Mouse (Mus musculus): ENCODE measurements at regions not wholly inside any gene's neighbourhood (a gene's known extent, or its start where the extent isn't known, plus 50 kb on each side); places are given as distances from the start of the nearest gene placed in this dataset.

DNA sequence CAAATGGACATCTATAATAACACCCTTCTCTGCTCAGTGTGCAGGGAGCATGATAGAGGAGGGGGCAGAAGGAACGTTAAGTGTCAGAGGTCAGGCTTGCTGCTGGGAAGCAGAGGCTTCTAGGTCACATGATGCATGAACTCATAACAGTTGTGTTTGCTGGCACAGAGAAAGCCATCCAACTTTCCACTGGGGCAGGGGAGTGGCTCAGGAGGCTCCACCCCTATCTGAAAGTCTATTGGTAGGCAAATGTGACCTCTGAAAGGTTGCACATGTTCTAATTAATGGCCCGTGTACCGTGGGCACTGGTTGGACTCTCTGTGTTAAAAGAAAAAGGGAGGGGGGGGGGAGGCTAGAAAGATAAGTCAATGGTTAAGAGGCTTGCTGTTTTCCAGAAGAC lies 224.6 kb downstream of the Slc16a7 start:
- ATAC-seq (replicated peaks; ENCODE audit: poor library complexity, severe bottlenecking) = no peak

DNA sequence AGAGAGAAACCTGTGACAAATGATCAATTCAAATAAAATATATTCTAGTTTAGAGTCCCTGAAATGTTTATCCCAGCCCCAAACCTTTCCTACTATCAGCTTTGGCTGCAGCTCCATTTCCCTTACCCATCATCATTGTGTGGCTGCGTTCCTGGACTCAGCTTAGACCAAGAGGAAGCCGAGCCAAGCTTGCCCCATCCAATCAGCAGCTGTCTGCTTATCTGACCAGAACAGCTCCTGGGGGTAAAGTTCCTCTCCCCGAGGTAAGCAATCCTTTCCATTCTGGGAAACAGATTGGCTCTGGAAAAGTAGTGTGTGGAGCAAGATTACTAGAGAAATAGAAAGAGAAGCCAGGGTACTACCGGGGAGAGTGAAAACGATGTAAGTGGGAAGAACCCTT lies 228.2 kb downstream of the Slc16a7 start:
- ATAC-seq (replicated peaks; ENCODE audit: poor library complexity, severe bottlenecking) = no peak

DNA sequence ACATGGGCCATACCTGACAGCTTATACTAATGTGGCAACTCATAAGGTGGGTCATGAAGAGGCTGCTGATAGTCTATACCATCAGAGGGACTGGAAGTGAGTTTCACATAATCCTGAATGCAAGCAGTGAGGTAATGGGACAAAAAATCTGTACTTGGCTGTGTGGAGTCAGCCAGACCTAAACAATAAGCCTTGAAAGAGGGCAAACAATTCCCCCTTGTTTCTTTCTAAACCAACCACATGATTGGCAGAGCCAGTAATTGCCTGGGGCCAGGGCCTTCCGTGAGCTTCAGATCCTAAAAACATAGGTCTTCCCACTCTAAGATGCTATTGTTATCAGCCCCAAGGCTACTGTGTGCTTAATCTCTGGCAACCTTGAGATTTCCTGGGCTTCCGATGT lies 240.5 kb downstream of the Slc16a7 start:
- no peak for ATAC-seq (replicated peaks; ENCODE audit: poor library complexity, severe bottlenecking)

DNA sequence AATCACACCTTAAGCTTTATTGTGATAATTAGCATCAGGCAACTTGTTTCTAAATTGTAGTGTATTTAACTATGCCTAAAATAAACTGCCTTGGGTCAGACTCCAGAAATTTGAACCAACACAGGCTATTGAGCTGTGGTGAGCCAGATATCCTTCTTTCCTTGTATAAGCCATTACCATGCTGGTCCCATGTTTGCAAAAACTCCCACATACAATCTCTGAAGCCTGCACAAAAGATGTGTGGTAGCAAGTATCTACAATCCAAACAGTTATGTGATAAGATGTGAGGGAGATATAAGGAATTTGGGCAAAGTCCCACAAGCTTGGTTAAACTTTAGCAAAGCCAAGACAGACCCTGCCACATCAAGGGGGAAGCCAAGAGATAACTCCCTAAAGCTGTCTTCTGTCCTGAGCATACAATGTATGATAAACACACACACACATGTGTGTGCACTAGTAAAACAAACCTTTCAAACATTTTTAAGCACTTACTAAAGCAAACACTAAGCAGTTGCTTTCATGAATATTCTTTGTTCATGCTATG lies 242.0 kb downstream of the Slc16a7 start:
- ATAC-seq (replicated peaks; ENCODE audit: poor library complexity, severe bottlenecking) = no peak

DNA sequence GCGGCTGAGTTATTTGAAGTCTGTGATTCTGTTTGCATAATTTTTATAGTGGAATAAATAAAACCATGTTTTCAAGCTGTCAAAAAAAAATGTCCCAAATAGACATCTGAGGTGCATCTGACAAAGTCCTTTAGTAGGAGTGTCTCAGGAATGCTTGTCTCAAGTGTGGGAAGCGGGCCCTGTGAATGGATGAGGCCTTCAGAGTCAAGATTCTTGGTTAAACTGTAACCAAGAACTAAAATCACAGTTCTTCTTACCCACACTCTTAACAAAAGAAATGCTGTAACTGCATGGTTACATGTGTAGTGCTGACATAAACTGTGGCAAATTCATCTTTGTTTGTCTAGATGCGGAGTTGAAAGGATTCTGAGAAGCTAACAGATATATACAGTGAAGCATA lies 242.9 kb downstream of the Slc16a7 start:
- no peak for ATAC-seq (replicated peaks; ENCODE audit: poor library complexity, severe bottlenecking)

DNA sequence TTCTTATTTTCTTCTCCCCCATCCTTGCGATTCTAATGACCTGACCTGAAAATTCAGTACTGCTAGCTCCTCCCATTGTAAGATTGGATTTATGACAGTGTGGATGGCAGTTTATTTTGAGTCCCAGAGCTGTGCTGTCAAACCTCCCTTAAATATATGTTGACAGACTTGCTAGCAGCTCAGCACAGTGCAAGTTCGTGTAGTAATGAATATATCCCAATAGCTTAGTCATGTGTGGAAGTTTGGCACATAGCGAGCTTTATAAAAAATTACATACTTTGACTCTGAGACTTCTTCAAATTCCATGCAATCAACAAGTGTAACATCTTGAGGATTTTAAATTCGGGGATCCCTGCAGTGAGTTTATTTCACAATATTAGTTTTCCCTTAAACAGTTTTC lies 243.5 kb downstream of the Slc16a7 start:
- ATAC-seq (replicated peaks; ENCODE audit: poor library complexity, severe bottlenecking) = no peak

DNA sequence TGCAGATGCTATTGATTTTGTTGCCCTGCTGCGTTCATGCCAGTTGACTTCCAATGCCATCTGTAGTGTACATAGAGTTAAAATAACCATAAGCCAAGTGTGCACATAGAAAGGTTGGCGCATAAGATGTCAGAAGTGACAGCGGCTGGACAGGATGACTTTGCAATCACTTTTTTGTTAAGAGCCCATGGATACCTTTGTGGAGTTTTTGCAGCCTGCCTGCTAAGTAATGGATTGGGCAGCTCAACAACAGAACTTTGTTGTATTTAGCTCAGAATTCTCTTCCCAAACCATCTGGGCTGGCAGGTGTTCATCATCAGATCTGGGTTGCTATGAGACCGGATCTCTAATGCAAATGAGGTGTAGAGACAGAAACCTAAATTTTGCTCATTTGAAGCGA lies 267.5 kb downstream of the Slc16a7 start:
- ATAC-seq (replicated peaks; ENCODE audit: poor library complexity, severe bottlenecking) = no peak

DNA sequence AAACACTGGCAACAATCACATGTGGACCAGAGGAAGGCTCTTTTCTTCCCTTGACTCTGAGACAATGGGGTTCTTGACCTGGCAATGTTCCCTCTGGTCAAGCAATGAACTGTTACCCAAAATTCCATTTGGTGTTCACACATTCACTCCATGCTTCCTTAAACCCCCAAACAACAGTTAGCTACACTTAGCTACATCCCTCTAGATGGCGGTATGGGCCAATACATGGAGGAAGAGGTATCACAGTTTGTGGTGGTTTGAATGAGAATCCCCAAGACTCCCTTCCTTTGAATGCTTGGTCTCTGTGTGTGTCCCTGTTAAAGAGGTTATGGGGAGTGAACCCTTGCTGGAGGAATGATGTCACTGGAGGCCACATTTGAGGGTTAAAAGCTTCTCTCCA lies 274.9 kb downstream of the Slc16a7 start:
- ATAC-seq (replicated peaks; ENCODE audit: poor library complexity, severe bottlenecking) = peak; percentile 65; the same call in 1 of the 2 replicates

DNA sequence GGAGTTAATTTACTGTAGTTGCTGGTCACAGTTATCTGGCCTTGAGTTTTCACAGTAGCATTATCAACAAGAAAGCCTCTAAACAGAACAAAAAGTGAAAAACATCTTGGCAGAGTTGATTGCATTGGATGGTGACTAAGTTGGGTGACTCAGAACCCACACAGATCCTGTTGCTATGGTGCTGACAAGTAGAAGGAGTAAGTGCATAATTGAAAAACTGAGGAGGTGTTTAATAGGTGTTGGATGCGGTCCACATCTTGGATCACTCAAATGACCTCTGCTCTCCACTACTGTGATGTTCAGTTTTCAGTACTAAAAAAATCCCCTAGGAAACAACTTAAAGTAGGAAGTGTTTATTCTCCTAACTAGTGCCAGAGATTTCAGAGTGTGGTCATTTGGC lies 280.3 kb downstream of the Slc16a7 start:
- ATAC-seq (replicated peaks; ENCODE audit: poor library complexity, severe bottlenecking) = no peak

DNA sequence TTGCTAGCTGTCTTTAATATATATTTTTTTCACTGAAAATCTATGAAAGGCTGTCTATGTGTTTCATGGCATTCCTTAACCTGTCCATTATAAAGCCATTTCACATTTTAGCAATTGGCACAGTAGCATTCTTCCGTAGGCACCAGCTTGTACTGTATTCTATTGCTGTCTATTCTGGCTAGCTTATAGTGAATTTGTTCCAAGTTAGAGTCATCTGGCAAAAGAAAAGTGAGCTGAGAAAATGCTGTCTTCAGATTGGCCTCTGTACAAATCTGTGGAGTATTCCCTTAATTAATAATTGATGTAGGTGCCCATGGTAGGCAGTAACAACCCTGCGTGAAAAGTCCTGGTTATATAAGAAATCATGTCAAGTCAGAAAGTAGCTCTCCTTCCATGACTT lies 304.3 kb downstream of the Slc16a7 start:
- ATAC-seq (replicated peaks; ENCODE audit: poor library complexity, severe bottlenecking) = no peak

DNA sequence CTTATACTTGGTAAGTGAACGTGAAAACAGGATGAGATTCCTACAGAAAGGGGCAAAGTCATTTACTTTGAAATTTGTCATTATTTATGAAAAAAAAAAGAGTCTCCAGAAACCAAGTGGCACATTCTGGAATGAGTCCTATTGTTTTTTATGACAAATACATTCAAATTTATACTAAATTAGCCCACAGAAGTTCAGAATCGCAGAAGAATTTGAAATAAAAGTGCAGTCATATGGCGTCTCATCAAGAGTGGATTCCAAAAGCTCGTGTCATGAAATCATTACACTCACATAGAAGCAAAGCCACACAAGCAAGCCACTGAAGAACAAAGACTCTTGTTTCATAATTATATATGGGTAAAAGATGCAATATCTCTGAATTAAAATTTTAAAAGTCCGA lies 316.9 kb downstream of the Slc16a7 start:
- no peak for ATAC-seq (replicated peaks; ENCODE audit: poor library complexity, severe bottlenecking)

DNA sequence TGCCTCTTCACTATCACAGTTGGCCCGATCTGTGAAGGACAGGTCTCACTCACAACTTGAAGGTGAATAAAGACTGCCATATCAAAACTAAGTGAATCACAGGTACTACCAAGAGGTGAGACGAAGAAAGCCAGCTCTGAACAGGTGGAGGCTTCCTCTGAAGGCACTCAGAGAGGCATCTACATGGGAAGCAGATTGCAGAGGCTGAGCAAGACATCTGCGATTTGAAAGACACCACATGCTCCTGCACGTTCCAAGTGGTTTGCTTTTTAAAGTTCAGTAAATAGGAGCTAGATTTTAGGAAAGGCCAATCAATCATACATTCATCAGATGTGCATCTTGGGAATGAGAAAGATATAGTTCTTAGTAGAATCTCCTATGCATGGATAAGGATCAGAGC lies 319.0 kb downstream of the Slc16a7 start:
- no peak for ATAC-seq (replicated peaks; ENCODE audit: poor library complexity, severe bottlenecking)

DNA sequence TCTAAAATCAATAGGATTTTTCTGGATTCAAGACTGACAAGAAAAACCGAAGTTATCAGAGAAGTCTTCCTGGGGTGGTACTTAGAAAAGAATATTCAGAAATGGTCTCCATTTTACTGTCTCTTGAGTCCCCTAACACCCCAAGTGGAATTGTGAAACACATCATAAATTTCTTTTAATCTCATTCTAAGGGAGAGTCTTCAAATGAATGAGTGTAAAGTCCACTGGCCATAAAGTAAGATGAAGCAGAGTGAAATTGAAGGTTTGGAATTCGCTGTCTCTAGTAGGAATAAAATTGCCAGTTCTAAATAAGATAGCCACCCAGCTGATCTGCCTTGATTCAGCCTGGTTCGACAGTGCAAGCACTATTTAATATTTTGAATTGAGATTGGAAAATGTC lies 350.0 kb downstream of the Slc16a7 start:
- no peak for ATAC-seq (replicated peaks; ENCODE audit: poor library complexity, severe bottlenecking)

DNA sequence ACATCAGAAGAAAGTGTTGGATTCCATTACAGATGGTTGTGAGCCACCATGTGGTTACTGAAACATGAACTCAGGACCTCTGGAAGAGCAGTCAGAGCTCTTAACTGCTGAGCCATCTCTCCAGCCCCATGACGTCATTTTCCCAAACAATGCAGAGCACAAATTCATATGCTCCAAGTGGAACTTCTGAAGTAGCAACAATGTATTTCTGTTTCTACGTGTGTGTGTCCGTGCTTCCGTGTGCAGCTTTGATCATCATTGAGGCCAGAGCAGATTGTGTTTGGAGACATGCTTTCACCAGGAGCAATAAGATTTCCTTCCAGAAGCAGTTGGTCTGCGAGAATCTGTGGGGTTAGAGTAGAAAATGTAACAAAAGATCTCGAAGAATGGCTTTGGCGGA lies 353.6 kb downstream of the Slc16a7 start:
- ATAC-seq (replicated peaks; ENCODE audit: poor library complexity, severe bottlenecking) = no peak

DNA sequence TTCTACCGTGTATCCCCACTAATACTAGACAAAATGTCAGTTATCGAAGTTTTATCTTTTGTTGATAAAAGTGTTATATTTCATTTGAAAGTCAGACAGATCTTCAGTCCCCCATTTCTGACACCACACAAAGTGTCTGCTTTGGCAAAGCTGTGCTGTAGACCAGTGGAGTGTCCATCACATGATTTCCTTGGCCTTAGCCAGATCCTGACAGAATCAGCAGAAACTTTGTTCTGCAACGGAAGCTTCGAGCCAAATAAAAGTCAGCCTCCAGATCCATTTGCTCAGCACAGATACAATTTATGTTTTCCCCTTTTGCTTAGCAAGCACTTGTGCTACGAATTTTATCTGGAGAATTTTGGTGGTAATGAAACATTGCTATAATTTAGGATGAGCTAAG lies 360.9 kb downstream of the Slc16a7 start:
- no peak for ATAC-seq (replicated peaks; ENCODE audit: poor library complexity, severe bottlenecking)

DNA sequence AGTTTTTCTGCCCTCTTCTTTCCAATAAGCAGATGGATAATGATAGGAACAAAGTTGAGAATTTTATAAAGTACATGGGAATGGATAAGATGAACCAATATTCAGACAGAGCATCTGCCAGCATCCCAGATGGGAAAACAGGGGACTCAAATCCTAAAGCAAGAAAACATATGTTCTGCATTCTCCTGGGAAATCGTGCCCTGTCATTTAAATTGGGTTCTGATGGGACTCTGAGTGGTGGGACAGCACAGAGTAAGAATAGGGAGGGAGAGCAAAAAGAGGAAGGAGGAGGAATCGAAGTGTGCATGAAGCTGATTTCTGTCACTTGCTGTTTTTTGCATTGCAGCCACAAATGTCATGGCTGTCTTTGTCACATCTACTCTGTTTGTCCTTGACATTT lies 362.4 kb downstream of the Slc16a7 start:
- ATAC-seq (replicated peaks; ENCODE audit: poor library complexity, severe bottlenecking) = no peak
